Mouse (Mus musculus) 3134 (cell line): ENCODE measurements at regions not wholly inside any gene's neighbourhood (a gene's known extent, or its start where the extent isn't known, plus 50 kb on each side); places are given as distances from the start of the nearest gene placed in this dataset.

Source experiments
- DNase-seq: peaks from one replicate; pipeline ENCODE4 v3.0.0-alpha.2; 2011; ENCODE audit warnings: low spot score; ENCODE audit not compliant: insufficient read length; ENCODE audit errors: extremely low read depth

- DNase-seq, result no peak
Observed at GRCm38 (mm10) chr3:66446274-66447159, 149.9 kb upstream of the Veph1 start.

- no peak for DNase-seq
Observed at GRCm38 (mm10) chr3:66433216-66433615, 136.6 kb upstream of the Veph1 start.

GRCm38 (mm10) chr3:66430187-66430586 lies 133.6 kb upstream of the Veph1 start:
- DNase-seq, result no peak

- DNase-seq, result no peak
Observed at GRCm38 (mm10) chr3:66422445-66423037, 125.9 kb upstream of the Veph1 start.

GRCm38 (mm10) chr3:66410706-66411277 lies 114.2 kb upstream of the Veph1 start:
- peak; percentile 46 for DNase-seq

- DNase-seq, result no peak
Observed at GRCm38 (mm10) chr3:66408791-66409190, 112.2 kb upstream of the Veph1 start.

- no peak for DNase-seq
Observed at GRCm38 (mm10) chr3:66405645-66406044, 109.0 kb upstream of the Veph1 start.

GRCm38 (mm10) chr3:66403707-66404106 lies 107.1 kb upstream of the Veph1 start:
- no peak for DNase-seq

GRCm38 (mm10) chr3:66400791-66401568 lies 104.3 kb upstream of the Veph1 start:
- DNase-seq, result no peak

- no peak for DNase-seq
Observed at GRCm38 (mm10) chr3:66398214-66399150, 101.8 kb upstream of the Veph1 start.

GRCm38 (mm10) chr3:66375088-66375910 lies 78.7 kb upstream of the Veph1 start:
- DNase-seq, result no peak

- DNase-seq, result no peak
Observed at GRCm38 (mm10) chr3:66374603-66375002, 78.0 kb upstream of the Veph1 start.

- DNase-seq, result no peak
Observed at GRCm38 (mm10) chr3:66373807-66374575, 77.4 kb upstream of the Veph1 start.
